Mouse (Mus musculus): ENCODE measurements around the gene Lbp.
A peak's percentile ranks its signal among the peaks of the same experiment; 100 is the strongest.

Gene Lbp

DNA sequence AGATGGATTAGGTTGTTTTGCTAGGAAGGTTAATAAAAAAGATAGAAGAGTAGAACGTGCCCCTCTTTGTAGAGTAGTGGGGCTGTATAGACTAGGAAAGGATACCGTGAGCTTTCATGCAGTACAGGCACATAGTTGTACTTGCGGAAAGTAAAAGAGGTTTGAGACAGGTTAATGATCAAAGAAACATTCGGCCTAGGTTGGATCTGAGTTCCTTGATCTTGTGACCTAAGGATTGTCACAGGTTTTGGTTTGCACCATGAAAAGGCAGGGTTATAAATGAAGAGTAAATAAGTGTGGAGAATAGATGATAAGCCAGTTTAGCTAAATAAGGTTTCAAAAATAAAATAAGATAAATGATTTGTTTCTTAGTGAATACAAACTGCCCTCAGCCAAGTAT is 57.9 kb downstream of the Lbp start:
- no peak for DNase-seq (ENCODE audit: low spot score)

DNA sequence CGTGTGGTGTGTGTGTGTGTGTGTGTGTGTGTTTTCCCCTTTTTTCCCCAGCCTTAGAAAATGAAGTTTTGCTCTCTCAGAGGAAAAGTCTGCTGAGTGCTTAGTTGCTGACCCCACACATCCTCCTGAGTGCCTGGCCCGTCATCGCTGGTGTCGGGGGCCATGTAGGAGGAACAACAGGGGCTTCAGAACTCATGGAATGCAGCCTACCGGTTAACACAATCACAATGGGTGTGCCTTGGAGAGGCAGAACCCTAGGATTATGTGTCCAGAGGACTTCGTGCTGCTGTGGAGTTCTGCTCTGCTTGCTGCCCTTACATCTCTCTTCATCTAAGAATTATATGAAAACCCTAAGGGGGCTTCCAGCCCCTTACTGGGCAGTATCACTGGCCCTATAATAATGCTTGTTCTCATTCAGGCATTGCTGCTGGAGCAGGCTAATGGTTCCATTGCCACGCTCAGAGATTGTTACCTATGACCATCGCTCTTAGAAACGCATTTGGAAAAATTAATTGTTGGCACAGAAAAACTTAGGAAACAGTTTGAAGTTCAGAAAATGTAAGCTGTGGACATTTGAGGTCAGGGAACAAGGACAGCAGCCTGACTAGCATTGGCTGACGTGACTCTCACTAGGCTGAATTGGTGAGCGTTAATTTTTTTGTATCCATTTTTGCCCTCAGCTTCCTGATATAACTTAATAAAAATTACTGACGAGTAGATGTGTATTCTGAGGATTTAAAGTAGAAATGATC is 59.0 kb downstream of the Lbp start:
- DNase-seq (ENCODE audit: low spot score), result no peak

GRCm38 (mm10) chr2:158367654-158368053 is 61.4 kb downstream of the Lbp start:
- DNase-seq (ENCODE audit: low spot score), result no peak

DNA sequence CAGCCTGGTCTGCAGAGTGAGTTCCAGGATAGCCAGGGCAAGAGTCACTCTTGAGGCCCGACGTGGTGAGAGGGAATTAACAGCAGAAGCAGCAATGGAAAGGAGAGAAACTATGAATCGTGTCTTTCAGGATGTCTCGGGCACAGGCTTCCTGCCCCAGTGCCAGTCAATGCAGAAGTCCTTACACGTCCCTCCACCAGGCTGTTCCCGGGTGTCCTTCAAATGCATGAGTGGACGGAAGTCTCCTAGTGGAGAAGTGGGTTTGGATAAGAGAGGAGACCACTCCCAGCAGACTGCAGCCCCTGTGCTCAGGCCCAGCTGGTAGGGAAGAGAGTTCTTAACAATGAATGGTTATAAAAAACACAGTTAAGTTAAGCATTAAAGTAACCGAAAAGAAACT is 62.0 kb downstream of the Lbp start:
- no peak for DNase-seq (ENCODE audit: low spot score)

GRCm38 (mm10) chr2:158369474-158370172 is 63.3 kb downstream of the Lbp start:
- DNase-seq (ENCODE audit: low spot score), result no peak

DNA sequence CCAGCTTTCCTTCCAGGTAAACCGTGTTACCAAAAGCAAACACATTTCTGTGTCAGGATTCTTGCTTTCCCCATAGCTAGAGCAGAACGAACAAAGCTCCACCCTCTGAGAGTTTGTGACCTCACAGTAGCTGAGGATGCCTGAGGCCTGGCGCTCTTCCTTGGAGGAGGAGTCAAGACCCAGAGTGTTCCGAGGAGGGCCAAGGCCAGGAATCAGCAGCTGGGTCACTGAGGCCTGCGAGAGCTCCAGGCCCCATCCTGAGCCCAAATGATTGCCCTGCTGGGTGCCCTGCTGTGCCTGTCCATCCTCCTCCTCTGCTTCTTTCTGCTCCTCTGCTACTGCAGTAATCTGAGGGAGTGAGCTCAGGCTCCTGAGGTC is 63.9 kb downstream of the Lbp start:
- peak; percentile 66 for DNase-seq (ENCODE audit: low spot score)

DNA sequence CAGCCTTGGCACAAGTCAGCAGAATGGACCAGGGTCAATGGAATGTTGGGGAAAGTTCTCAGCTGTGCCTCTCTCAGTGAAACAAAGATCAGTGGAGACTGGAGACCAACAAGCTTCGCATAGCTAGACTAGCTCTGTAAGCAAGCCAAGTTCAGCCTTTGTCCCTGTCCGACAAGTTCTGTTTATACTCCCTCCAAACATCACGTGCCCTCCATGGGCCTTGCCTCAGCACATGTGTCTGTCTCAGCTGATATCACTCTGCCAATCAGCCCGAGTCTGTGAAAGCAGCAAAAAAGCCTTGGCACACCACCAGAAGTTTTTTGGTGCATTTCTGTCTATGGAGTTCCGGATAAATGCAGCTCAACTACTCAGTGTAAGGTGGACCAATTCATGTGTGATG is 66.8 kb downstream of the Lbp start:
- peak; percentile 29 for DNase-seq (ENCODE audit: low spot score)

- no peak for DNase-seq (ENCODE audit: low spot score)
These were observed 67.2 kb downstream of the Lbp start for GRCm38 (mm10) chr2:158373516-158373915.

DNA sequence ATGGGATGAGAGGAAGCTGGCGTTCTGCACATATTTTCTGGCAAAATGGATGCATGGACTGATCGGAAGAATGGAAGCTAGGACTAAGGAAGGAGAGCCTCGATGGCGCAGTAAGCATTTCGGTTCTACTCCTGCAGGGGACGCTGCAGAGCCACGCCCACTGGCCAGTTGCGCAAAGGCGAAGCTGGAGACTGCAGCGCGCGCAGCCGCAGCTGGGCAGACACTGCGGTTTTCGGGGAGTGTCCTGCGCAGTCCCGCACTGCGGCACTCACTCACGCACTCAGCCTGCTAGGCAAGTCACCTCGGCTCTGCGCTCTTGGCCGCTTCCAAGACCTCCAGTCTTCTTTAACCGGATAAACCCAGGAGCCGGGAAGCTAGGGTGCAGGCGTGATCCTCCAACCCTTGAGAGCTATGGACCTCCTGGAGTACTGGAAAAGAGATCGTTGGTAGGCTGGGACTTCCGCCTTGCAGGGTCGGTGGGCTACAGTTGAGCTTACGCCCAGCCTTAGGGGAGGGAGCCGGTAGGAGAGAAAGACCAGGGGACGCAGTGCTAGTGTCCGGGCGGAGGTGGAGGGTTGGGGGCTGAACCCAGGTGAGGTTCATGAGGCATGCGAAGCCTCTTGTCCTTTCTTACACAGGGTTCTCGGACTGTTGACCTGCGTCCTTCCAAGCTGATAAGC is 69.3 kb downstream of the Lbp start, which contains the start of gene Snhg11:
Gene Snhg11 (plus strand): TSS at position 196 of the 680 bp plus-strand sequence.
- DNase-seq (ENCODE audit: low spot score), result no peak

DNA sequence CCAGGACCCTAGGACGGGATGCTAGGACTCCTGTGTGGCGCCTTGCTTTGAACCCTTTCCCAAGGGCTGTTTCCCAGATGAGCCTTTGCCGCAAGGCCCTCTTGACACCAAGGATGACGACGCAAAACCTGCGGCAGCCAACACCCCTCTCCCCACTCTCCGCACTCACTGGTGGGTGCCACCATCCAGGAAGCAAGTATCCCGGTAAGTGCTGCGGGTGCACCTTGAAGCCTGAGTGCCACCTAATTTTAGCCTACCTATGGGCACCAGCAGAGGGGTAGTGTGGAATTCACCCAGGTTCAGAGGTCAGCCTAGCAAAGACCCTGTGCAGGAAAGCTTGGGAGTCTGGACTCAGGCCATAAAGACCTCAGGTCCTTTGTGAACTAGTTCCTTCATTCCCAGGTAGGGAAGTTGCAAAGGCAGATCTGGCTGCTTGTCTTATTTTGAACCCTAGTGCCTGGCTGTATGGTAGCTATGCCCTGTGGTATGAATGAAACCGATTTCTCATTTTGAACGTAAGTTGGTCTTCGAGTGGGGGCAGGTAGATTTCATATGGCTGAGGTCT is 69.9 kb downstream of the Lbp start:
- no peak for DNase-seq (ENCODE audit: low spot score)

DNA sequence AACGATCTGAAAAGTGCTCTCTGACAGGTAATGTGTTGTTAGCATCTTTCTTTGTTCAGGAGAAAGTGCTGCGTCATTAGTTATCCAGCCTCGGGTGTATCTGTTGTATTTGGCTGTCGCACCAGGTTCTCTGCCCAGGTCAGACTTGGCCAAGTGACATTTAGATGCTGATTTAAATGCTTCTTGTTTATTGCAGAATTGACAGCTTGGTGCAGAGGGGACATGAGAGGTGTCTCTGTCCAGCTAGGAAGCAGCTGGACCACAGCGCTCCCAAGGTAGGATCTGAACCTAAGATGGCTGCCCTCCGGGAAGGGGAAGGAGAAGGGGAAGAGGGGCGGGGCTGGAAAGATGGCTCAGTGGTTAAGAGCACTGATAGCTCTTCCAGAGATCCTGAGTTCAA is 70.5 kb downstream of the Lbp start:
- no peak for DNase-seq (ENCODE audit: low spot score)

DNA sequence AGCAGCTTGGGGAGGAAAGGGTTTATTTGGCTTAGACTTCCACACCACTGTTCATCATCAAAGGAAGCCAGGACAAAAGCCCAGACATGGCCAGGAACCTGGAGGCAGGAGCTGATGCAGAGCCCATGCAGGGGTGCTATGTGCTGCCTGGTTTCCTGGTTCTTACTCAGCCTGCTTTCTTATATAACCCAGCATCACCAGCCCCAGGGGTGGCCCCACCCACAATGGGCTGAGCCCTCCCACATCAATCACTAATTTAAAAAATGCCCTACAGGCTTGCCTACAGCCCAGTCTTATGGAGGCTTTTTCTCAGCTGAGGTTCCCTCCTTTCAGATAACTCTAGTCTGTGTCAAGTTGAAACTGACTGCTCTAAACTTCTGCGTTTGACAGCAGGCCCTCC is 71.5 kb downstream of the Lbp start:
- no peak for DNase-seq (ENCODE audit: low spot score)

DNA sequence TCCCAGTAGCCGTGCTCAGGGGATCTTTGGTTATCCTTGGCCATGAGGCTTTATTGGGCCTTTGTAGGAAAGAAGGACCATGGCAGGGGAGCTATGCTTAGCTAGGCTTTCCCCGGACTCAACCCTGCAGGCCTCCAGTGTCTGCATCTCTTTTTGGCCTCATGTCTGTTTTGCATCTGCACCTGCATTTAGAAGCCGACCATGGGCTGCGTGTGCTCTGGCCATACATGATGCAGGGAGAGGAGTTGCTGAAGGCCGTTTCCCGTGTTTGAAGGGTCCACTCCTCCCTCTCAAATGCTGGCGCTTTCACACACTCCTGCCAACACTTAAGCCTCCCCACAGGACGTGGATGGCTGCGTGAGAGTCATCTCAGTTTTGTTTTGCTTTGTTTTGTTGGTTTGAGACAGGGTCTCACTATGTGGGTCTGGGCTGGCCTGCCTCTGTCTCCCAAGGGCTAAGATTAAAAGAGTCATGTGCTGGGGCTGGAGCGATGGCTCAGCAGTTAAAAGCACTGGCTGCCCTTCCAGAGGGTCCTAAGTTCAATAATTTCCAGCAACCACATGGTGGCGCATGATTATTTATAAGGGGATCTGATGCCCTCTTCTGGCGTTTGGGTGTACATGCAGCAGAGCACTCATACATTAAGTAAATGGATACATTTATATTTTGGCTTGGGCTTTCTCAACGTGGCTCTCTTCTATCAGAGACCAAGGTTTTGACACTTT is 73.2 kb downstream of the Lbp start:
- peak; percentile 16 for DNase-seq (ENCODE audit: low spot score)
